17 mouse cellular contexts compared by ENCODE assay signal in the genomic region with DNA sequence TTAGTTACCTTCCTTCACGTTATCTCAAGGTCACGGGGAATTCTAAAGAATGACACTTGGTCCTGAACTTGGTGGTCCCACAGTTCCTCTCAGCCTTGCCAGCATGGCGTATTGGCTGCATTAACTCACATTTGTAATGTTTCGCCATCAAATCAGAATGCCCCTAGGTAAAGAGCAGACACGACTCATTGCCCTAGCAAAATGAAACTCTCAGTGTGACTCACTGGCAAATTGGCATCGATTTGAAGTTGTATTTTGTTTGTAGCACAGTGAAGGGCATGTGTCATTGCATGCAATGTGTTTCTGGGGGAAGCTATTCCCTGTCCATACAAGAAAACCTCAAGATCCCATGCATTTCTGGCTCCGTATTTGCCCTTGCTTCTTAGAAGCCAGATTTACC.
"Had no signal": no experiment of that assay in that cellular context is flagged by ENCODE, and none has a peak within 500 bp of the region (broad histone marks: within the 10 kb centered on the region; RNA-seq: fewer than 3 reads in every experiment).

No protein-coding gene starts in this region.

- H3K9me3 ChIP-seq: liver, embryonic 13.5 days; midbrain, embryonic 12.5 days; midbrain, embryonic 15.5 days; neural tube, embryonic 12.5 days; neural tube, embryonic 15.5 days; stomach, embryonic 15.5 days had no signal

- H3K4me3 ChIP-seq: left cerebral cortex, adult 2 months; liver, embryonic 13.5 days; midbrain, embryonic 12.5 days; midbrain, embryonic 15.5 days; neural tube, embryonic 12.5 days; neural tube, embryonic 15.5 days; stomach, embryonic 15.5 days had no signal

- ATAC-seq: midbrain, embryonic 15.5 days had no signal

- H3K27me3 ChIP-seq: liver, embryonic 13.5 days; midbrain, embryonic 12.5 days; midbrain, embryonic 15.5 days; neural tube, embryonic 12.5 days; neural tube, embryonic 15.5 days; stomach, embryonic 15.5 days had no signal

- H3K9ac ChIP-seq: liver, embryonic 13.5 days; midbrain, embryonic 12.5 days; midbrain, embryonic 15.5 days; neural tube, embryonic 12.5 days; neural tube, embryonic 15.5 days; stomach, embryonic 15.5 days had no signal

- DNase-seq: kidney, adult 9 months; kidney, postnatal 25 days; layer of hippocampus, postnatal 36 days; liver, embryonic 13.5 days; lung, adult 2 months; lung, postnatal 14 days; retina, postnatal 1 day; right cerebral cortex, postnatal 25 days; spleen, adult 18-20 months; thymus, postnatal 25 days had no signal

- H3K4me2 ChIP-seq: liver, embryonic 13.5 days; midbrain, embryonic 12.5 days; midbrain, embryonic 15.5 days; neural tube, embryonic 12.5 days; neural tube, embryonic 15.5 days; stomach, embryonic 15.5 days had no signal

- H3K4me1 ChIP-seq: liver, embryonic 13.5 days; midbrain, embryonic 12.5 days; midbrain, embryonic 15.5 days; neural tube, embryonic 12.5 days; neural tube, embryonic 15.5 days; stomach, embryonic 15.5 days had no signal

- H3K27ac ChIP-seq: left cerebral cortex, adult 2 months; liver, embryonic 13.5 days; macrophage; midbrain, embryonic 12.5 days; midbrain, embryonic 15.5 days; neural tube, embryonic 12.5 days; neural tube, embryonic 15.5 days; stomach, embryonic 15.5 days had no signal

- H3K36me3 ChIP-seq: liver, embryonic 13.5 days; midbrain, embryonic 12.5 days; midbrain, embryonic 15.5 days; neural tube, embryonic 12.5 days; neural tube, embryonic 15.5 days; stomach, embryonic 15.5 days had no signal
